Mouse (Mus musculus): Measurements from ENCODE around the gene Vps53. TPM values are rescaled to one million over a fixed set of nuclear protein-coding genes. Genes with fewer than 3 reads are reported as not detected.

Gene Vps53
- polyA plus RNA-seq, 1 experiment from 2014 or later = 51.0 TPM

GRCm38 (mm10) chr11:76065521-76066095 lies 113.8 kb downstream of the Vps53 start:
- H3K4me2 ChIP-seq (replicated peaks) = no peak overlapping the region
- H3K36me3 ChIP-seq = peaks cover 3% of the 10 kb centered on the region; the same call in 1 of the 2 replicates
- no peak for ATAC-seq
- H3K4me1 ChIP-seq (replicated peaks) = 0 out of 2 replicates have a peak, but pooled peaks cover 3% of the 10 kb centered on the region
- no peaks in the 10 kb centered on the region for H3K9me3 ChIP-seq
- H3K27ac ChIP-seq = no peak overlapping the region
- no peaks in the 10 kb centered on the region for H3K27me3 ChIP-seq (replicated peaks)
- H3K9ac ChIP-seq = no peak overlapping the region
- no peak overlapping the region for H3K4me3 ChIP-seq (replicated peaks)
- 68% methylated on average over 9 of the region's 9 CpGs for WGBS

DNA sequence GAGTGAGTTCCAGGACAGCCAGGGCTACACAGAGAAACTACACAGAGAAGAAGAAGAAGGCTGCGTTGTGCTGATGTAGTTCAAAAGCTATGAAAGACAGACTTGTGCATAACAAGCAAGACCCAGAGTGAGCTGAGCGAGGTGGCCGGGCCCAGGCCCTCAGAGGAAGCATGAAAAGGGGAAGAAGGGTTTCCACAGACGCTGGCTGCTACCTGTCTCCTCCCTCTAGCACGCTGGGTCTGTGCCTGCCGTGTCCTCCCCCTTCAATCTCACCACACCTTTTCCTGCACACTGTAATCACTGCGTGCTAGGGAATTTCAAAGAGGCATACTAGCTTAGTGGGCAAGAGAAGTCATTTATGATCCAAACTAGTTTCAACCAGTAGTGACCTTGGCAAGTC lies 115.0 kb downstream of the Vps53 start:
- no peaks in the 10 kb centered on the region for H3K9me3 ChIP-seq
- H3K27ac ChIP-seq = no peak overlapping the region
- ATAC-seq = no peak
- no peaks in the 10 kb centered on the region for H3K27me3 ChIP-seq (replicated peaks)
- H3K4me1 ChIP-seq (replicated peaks) = peaks cover 9% of the 10 kb centered on the region; the same call in 1 of the 2 replicates
- no peak overlapping the region for H3K4me3 ChIP-seq (replicated peaks)
- H3K9ac ChIP-seq = no peak overlapping the region
- WGBS = 83% methylated on average over 7 of the region's 7 CpGs
- H3K36me3 ChIP-seq = peaks cover 3% of the 10 kb centered on the region; the same call in 1 of the 2 replicates
- H3K4me2 ChIP-seq (replicated peaks) = no peak overlapping the region

DNA sequence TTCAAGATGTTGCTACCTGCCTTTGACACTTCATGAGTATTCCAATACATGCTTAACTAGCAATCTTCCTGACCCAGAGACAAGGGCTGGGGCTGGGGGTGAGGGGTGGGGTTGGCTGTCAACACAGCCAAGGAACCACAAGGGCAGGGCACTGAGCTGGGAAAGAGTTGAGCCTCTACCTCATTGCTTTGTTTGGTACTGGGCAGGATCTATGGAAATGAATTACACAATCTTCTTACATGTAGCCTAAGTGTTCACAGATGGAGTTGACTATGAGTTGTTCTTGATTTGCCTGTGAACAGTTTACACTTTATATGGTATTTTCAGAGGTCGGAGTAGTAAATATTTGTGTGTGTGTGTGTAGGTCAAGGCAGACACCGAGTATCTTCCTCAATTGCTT lies 118.5 kb downstream of the Vps53 start:
- Histone ChIP-seq H3K36me3 (peaks cover 3% of the 10 kb centered on the region; the same call in 1 of the 2 replicates), H3K27me3 (replicated peaks) (no peaks in the 10 kb centered on the region), H3K9ac (no peak overlapping the region), H3K27ac (no peak overlapping the region), H3K4me3 (replicated peaks) (no peak overlapping the region), H3K4me2 (replicated peaks) (no peak overlapping the region), H3K4me1 (replicated peaks) (peaks cover 9% of the 10 kb centered on the region; the same call in 1 of the 2 replicates), H3K9me3 (no peaks in the 10 kb centered on the region)
- 90% methylated on average over 2 of the region's 2 CpGs for WGBS
- no peak for ATAC-seq

- Histone ChIP-seq H3K4me3 (replicated peaks) (no peak overlapping the region), H3K9ac (no peak overlapping the region), H3K27me3 (replicated peaks) (no peaks in the 10 kb centered on the region), H3K27ac (0 out of 2 replicates have a peak overlapping the region, but pooled peaks have one; percentile 30), H3K9me3 (no peaks in the 10 kb centered on the region), H3K4me1 (replicated peaks) (peaks cover 9% of the 10 kb centered on the region; the same call in 1 of the 2 replicates), H3K36me3 (peaks cover 3% of the 10 kb centered on the region; the same call in 1 of the 2 replicates), H3K4me2 (replicated peaks) (no peak overlapping the region)
- WGBS = 42% methylated on average over 7 of the region's 7 CpGs
- ATAC-seq = no peak
Observed at GRCm38 (mm10) chr11:76059971-76060370, 119.5 kb downstream of the Vps53 start.

DNA sequence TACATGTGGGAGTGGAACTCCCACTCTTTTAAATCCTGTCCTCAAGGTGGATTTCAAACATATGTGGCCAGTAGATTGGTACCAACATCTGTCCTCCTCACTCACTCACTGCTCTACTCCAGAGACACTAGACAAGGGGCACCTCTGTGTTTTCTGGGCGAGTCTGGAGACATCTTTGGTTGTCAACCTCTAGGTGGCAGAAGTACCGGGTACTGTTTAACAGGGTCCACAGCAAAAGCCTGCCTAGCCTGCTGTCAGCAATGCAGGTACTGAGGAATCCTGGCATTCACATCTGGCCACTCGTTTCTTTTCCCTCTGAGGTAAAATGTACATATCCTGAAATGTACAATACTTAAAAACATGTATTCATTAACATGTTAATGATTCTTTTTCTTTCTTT lies 123.0 kb downstream of the Vps53 start:
- Histone ChIP-seq H3K4me2 (replicated peaks) (no peak overlapping the region), H3K27ac (no peak overlapping the region), H3K4me3 (replicated peaks) (no peak overlapping the region), H3K4me1 (replicated peaks) (peaks cover 7% of the 10 kb centered on the region; the same call in 1 of the 2 replicates), H3K9me3 (no peaks in the 10 kb centered on the region), H3K27me3 (replicated peaks) (no peaks in the 10 kb centered on the region), H3K36me3 (no peaks in the 10 kb centered on the region), H3K9ac (no peak overlapping the region)
- no peak for ATAC-seq
- WGBS = 41% methylated on average over 3 of the region's 3 CpGs

DNA sequence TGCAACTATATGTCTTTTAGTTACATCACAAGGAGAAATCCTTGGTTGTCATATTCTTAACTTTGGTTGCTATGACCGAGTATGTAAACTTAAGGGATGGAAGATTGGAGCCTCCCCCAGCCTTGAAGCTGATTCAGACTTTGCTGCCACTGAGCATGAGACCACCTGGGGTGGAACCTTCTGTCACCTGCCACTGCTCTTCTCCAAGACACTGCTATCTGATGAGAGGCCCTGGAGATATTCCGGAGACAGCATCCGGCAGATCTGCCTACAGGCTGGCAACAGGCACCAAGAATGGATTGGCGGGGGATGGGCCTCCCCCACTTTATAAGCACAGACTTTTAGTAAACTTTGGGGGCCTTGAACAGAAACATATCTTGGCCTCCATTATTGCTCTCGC lies 127.0 kb downstream of the Vps53 start:
- 83% methylated on average over 5 of the region's 5 CpGs for whole genome bisulfite sequencing
- Histone ChIP-seq H3K36me3 (no peaks in the 10 kb centered on the region), H3K4me1 (replicated peaks) (no peaks in the 10 kb centered on the region), H3K9me3 (no peaks in the 10 kb centered on the region), H3K27me3 (replicated peaks) (no peaks in the 10 kb centered on the region), H3K27ac (no peak overlapping the region), H3K9ac (no peak overlapping the region), H3K4me2 (replicated peaks) (no peak overlapping the region), H3K4me3 (replicated peaks) (no peak overlapping the region)
- ATAC-seq = no peak

- H3K27me3 ChIP-seq (replicated peaks) = no peaks in the 10 kb centered on the region
- H3K9me3 ChIP-seq = no peaks in the 10 kb centered on the region
- H3K4me1 ChIP-seq (replicated peaks) = no peaks in the 10 kb centered on the region
- H3K27ac ChIP-seq = no peak overlapping the region
- no peak for ATAC-seq
- H3K4me2 ChIP-seq (replicated peaks) = no peak overlapping the region
- no peak overlapping the region for H3K4me3 ChIP-seq (replicated peaks)
- WGBS = 38% methylated on average over 5 of the region's 5 CpGs
- H3K36me3 ChIP-seq = no peaks in the 10 kb centered on the region
- no peak overlapping the region for H3K9ac ChIP-seq
Observed at GRCm38 (mm10) chr11:76050967-76051512, 128.4 kb downstream of the Vps53 start.

DNA sequence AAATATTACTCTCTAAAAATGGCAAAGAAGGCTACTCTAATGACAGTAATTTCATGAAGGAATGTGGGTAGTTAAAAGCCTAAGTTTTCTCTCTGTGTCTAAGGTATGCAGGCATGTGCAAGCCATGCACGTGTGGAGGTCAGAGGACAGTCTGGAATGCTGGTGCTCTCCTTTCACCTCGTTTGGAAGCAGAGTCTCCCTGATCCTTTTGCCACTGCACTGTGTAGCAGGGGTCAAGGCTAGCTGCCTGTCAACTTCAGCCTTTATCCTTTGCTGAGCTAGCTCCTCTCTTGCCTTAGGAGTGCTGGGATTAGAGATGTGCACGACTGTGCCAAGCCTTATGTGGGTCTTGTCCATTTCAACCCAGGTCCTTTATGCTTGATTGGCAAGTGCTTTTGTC lies 128.9 kb downstream of the Vps53 start:
- H3K27me3 ChIP-seq (replicated peaks) = no peaks in the 10 kb centered on the region
- H3K27ac ChIP-seq = no peak overlapping the region
- 47% methylated on average over 3 of the region's 3 CpGs for WGBS
- no peaks in the 10 kb centered on the region for H3K36me3 ChIP-seq
- H3K4me3 ChIP-seq (replicated peaks) = no peak overlapping the region
- H3K9me3 ChIP-seq = no peaks in the 10 kb centered on the region
- H3K9ac ChIP-seq = no peak overlapping the region
- ATAC-seq = no peak
- no peaks in the 10 kb centered on the region for H3K4me1 ChIP-seq (replicated peaks)
- H3K4me2 ChIP-seq (replicated peaks) = no peak overlapping the region

- Histone ChIP-seq H3K27me3 (replicated peaks) (no peaks in the 10 kb centered on the region), H3K9ac (no peak overlapping the region), H3K4me1 (replicated peaks) (peaks cover 5% of the 10 kb centered on the region; the same call in 1 of the 2 replicates), H3K36me3 (0 out of 2 replicates have a peak, but pooled peaks cover 3% of the 10 kb centered on the region), H3K4me2 (replicated peaks) (no peak overlapping the region), H3K27ac (no peak overlapping the region), H3K4me3 (replicated peaks) (no peak overlapping the region), H3K9me3 (no peaks in the 10 kb centered on the region)
- WGBS = 70% methylated on average over 6 of the region's 6 CpGs
- no peak for ATAC-seq
Observed at GRCm38 (mm10) chr11:76045367-76045766, 134.1 kb downstream of the Vps53 start.

GRCm38 (mm10) chr11:76044468-76044867 lies 135.0 kb downstream of the Vps53 start:
- 80% methylated on average over 6 of the region's 6 CpGs for WGBS
- no peak overlapping the region for H3K4me2 ChIP-seq (replicated peaks)
- no peak for ATAC-seq

GRCm38 (mm10) chr11:76042882-76043281 lies 136.6 kb downstream of the Vps53 start:
- no peaks in the 10 kb centered on the region for H3K9me3 ChIP-seq
- no peak for ATAC-seq
- H3K9ac ChIP-seq = no peak overlapping the region
- H3K27ac ChIP-seq = 0 out of 2 replicates have a peak overlapping the region, but pooled peaks have one; percentile 20
- WGBS = 31% methylated on average over 5 of the region's 5 CpGs
- H3K4me1 ChIP-seq (replicated peaks) = peaks cover 5% of the 10 kb centered on the region; the same call in 1 of the 2 replicates
- H3K36me3 ChIP-seq = 0 out of 2 replicates have a peak, but pooled peaks cover 3% of the 10 kb centered on the region
- H3K27me3 ChIP-seq (replicated peaks) = no peaks in the 10 kb centered on the region
- H3K4me3 ChIP-seq (replicated peaks) = no peak overlapping the region
- H3K4me2 ChIP-seq (replicated peaks) = no peak overlapping the region

More at GRCm38 (mm10) chr11:76044468-76044867, 135.0 kb downstream of the Vps53 start:
- Histone ChIP-seq H3K9me3 (no peaks in the 10 kb centered on the region), H3K4me1 (replicated peaks) (peaks cover 5% of the 10 kb centered on the region; the same call in 1 of the 2 replicates), H3K36me3 (0 out of 2 replicates have a peak, but pooled peaks cover 3% of the 10 kb centered on the region), H3K27ac (no peak overlapping the region), H3K27me3 (replicated peaks) (no peaks in the 10 kb centered on the region), H3K9ac (no peak overlapping the region), H3K4me3 (replicated peaks) (no peak overlapping the region)

DNA sequence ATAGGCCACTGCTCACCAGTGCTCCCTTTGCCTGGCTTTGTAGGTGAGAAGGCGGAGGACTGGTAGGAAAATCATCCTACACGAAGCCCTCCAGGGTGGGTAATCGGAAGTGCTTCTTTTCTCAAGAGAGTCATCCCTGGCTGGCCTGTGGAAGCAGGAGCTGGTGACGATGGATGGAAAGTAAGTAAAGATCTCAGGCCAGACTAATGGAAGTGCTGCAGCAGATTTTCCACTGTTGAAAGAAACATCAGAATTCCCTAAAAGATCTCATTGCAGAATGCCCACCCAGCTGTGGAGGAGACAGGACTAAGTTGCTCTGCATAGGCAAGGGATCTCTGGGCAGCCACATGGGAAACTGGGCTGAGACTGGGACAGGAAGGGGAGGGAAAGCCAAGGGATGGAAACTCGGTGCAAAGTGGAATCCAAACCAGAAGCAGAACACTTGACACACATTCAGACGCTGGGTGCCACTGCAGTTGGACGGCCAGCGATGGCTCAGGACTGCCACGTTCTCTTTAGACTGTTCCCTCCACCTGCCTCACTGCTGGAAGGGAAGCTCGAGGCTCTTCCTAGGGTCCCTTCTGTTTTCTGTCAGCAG lies 137.3 kb downstream of the Vps53 start:
- H3K27me3 ChIP-seq (replicated peaks) = no peaks in the 10 kb centered on the region
- H3K4me1 ChIP-seq (replicated peaks) = peaks cover 5% of the 10 kb centered on the region; the same call in 1 of the 2 replicates
- no peak for ATAC-seq
- H3K4me2 ChIP-seq (replicated peaks) = no peak overlapping the region
- no peak overlapping the region for H3K4me3 ChIP-seq (replicated peaks)
- no peak overlapping the region for H3K9ac ChIP-seq
- 0 out of 2 replicates have a peak, but pooled peaks cover 3% of the 10 kb centered on the region for H3K36me3 ChIP-seq
- no peaks in the 10 kb centered on the region for H3K9me3 ChIP-seq
- H3K27ac ChIP-seq = no peak overlapping the region
- WGBS = 58% methylated on average over 10 of the region's 10 CpGs
